Mouse (Mus musculus) heart, postnatal 14 days (tissue): ENCODE measurements around the gene Mknk2. TPM values are rescaled to one million over a fixed set of nuclear protein-coding genes. Genes with fewer than 3 reads are reported as not detected.

Source experiments
- DNase-seq, 2 experiments: peaks; one replicate each; pipeline ENCODE4 v3.0.0; 2021 to 2022
- intact Hi-C: fragments of 180-260 bp; cut with DNase I; formaldehyde crosslinking; loops from one replicate; pipeline ENCODE4 v1.15.1; 2025
- total RNA-seq, 2 experiments: library from RNA; stranded (reverse); gene quantifications; 2 replicates each; pipeline ENCODE4 v1.2.3; 2021

The Mknk2 gene
- total RNA-seq, 2 experiments from 2014 or later, result 166 to 169 TPM

- no peak for DNase-seq
- intact Hi-C loops, result loop anchor here (5.0 kb wide), 1 partner anchor 37 kb away; the partner anchor contains the start of gene Btbd2
Observed at GRCm38 (mm10) chr10:80620365-80620764, 57.5 kb downstream of the Mknk2 start.

GRCm38 (mm10) chr10:80619465-80620244, 58.3 kb downstream of the Mknk2 start:
- intact Hi-C loops, result loop anchor here (5.0 kb wide), 1 partner anchor 38 kb away; the partner anchor contains the start of gene Btbd2

DNA sequence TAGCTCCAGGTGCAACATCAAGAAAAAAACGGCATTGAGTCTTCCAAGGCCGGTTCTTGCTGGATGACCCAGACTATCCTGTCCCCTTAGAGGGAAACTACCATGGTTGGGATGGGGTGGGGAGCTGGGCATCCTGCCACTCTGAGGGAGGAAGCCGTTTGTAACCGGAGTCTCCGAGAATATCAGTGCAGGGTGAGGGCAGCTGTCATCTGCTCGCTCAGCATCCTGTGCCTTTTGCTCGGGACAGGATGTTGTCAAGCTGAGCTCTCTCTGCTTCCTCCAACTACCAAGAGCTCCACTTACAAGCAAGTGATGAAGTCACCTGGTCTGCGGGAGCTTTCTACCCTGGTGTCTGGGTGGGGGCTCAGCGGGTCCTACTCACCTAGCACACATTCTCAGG, 59.7 kb downstream of the Mknk2 start:
- intact Hi-C loops, result loop anchor here (1.0 kb wide), 1 partner anchor 27 kb away; no protein-coding TSS in a partner anchor
- no peak for DNase-seq

More at GRCm38 (mm10) chr10:80619465-80620244, 58.3 kb downstream of the Mknk2 start:
- DNase-seq, result no peak

Other genes starting within 250 kb of the Mknk2 start
- gene Tcf3, start 244.5 kb downstream of the Mknk2 start, total RNA-seq, result 10 to 100 TPM; 31.7 to 32.5 TPM
- gene Onecut3, start 183.3 kb downstream of the Mknk2 start, total RNA-seq, result not detected
- gene Atp8b3, start 139.0 kb downstream of the Mknk2 start, total RNA-seq, result not detected
- 10 to 100 TPM; 14.2 to 18.1 TPM for gene Rexo1, start 116.6 kb downstream of the Mknk2 start, total RNA-seq
- 1 to 10 TPM; 4.5 to 4.7 TPM for gene Klf16, start 100.8 kb downstream of the Mknk2 start, total RNA-seq
- gene Abhd17a, start 87.8 kb downstream of the Mknk2 start, total RNA-seq, result 10 to 100 TPM; 73.0 to 75.1 TPM
- 10 to 100 TPM; 19.8 to 23.5 TPM for gene Scamp4, start 75.2 kb downstream of the Mknk2 start, total RNA-seq
- 1 to 10 TPM; 1.6 to 1.8 TPM for gene Adat3, start 75.2 kb downstream of the Mknk2 start, total RNA-seq
- gene Gm49322, start 72.1 kb downstream of the Mknk2 start, total RNA-seq, result under 1 TPM; 0.55 to 0.71 TPM
- 100 to 1,000 TPM; 123 to 131 TPM for gene Csnk1g2, start 55.3 kb downstream of the Mknk2 start, total RNA-seq
- 10 to 100 TPM; 40.6 to 41.9 TPM for gene Btbd2, start 21.0 kb downstream of the Mknk2 start, total RNA-seq
- gene Mob3a, start 23.9 kb upstream of the Mknk2 start, total RNA-seq, result 10 to 100 TPM in 1 of 2 experiments, 1 to 10 TPM in 1; 7.0 to 11.4 TPM
- 1 to 10 TPM; 4.5 to 4.9 TPM for gene Izumo4, start 24.1 kb upstream of the Mknk2 start, total RNA-seq
- gene Ap3d1, start 64.2 kb upstream of the Mknk2 start, total RNA-seq, result 10 to 100 TPM; 44.6 to 47.8 TPM
- gene Dot1l, start 77.1 kb upstream of the Mknk2 start, total RNA-seq, result 10 to 100 TPM; 55.1 to 56.3 TPM
- 10 to 100 TPM; 27.0 to 31.6 TPM for gene Sf3a2, start 120.1 kb upstream of the Mknk2 start, total RNA-seq
- 10 to 100 TPM; 35.7 to 36.3 TPM for gene Plekhj1, start 120.5 kb upstream of the Mknk2 start, total RNA-seq
- gene Amh, start 127.1 kb upstream of the Mknk2 start, total RNA-seq, result under 1 TPM; 0.56 to 0.65 TPM
- gene Jsrp1, start 135.4 kb upstream of the Mknk2 start, total RNA-seq, result not detected
- gene Oaz1, start 148.5 kb upstream of the Mknk2 start, total RNA-seq, result 100 to 1,000 TPM; 893 to 962 TPM
- gene Lingo3, start 165.9 kb upstream of the Mknk2 start, total RNA-seq, result 1 to 10 TPM; 4.2 to 5.7 TPM
- 10 to 100 TPM; 21.3 to 28.3 TPM for gene Lsm7, start 177.1 kb upstream of the Mknk2 start, total RNA-seq
- 10 to 100 TPM; 26.6 to 28.5 TPM for gene Sppl2b, start 177.2 kb upstream of the Mknk2 start, total RNA-seq
- gene Tmprss9, start 193.7 kb upstream of the Mknk2 start, total RNA-seq, result not detected
- 100 to 1,000 TPM; 145 to 161 TPM for gene Timm13, start 222.9 kb upstream of the Mknk2 start, total RNA-seq
- gene Lmnb2, start 240.1 kb upstream of the Mknk2 start, total RNA-seq, result 1 to 10 TPM; 5.1 to 7.0 TPM